Mouse (Mus musculus): ENCODE measurements at regions not wholly inside any gene's neighbourhood (a gene's known extent, or its start where the extent isn't known, plus 50 kb on each side); places are given as distances from the start of the nearest gene placed in this dataset.

- WGBS, result 61% methylated on average over 6 of the region's 6 CpGs
Measured at GRCm38 (mm10) chr14:86070313-86071100, 1070.5 kb downstream of the Diaph3 start.

GRCm38 (mm10) chr14:86069329-86069728 lies 1071.7 kb downstream of the Diaph3 start:
- Histone ChIP-seq H3K79me2 (replicated peaks; ENCODE audit: control insufficient read depth, insufficient read depth, low read length) (no peaks in the 10 kb centered on the region), H3K9ac (ENCODE audit: low read depth, low read length) (no peak overlapping the region), H3K27me3 (ENCODE audit: control insufficient read depth, insufficient read depth, low read length) (no peaks in the 10 kb centered on the region), H3K4me1 (ENCODE audit: control insufficient read depth, insufficient read depth, low read length) (no peaks in the 10 kb centered on the region; the same call in 1 of the 2 replicates), H3K27ac (no peak overlapping the region), H3K4me3 (no peak overlapping the region), H3K36me3 (ENCODE audit: control insufficient read depth, insufficient read depth, low read length) (no peaks in the 10 kb centered on the region)
- TF ChIP-seq POLR2A (IDR thresholded peaks at IDR 0.05; ENCODE audit: insufficient read depth, low read depth, low read length) (no peak), CTCF (IDR thresholded peaks at IDR 0.05) (no peak), EP300 (IDR thresholded peaks at IDR 0.05; ENCODE audit: insufficient read depth, low read depth, low read length) (no peak)
- DNase-seq, result no peak
- WGBS, result 54% methylated on average over 1 of the region's 1 CpGs
- intact Hi-C loops (cut with DNase I), result no loop called here

More at GRCm38 (mm10) chr14:86070313-86071100, 1070.5 kb downstream of the Diaph3 start:
- intact Hi-C loops (cut with DNase I), result no loop called here
- Histone ChIP-seq H3K9ac (ENCODE audit: low read depth, low read length) (no peak overlapping the region), H3K36me3 (ENCODE audit: control insufficient read depth, insufficient read depth, low read length) (no peaks in the 10 kb centered on the region), H3K27me3 (ENCODE audit: control insufficient read depth, insufficient read depth, low read length) (no peaks in the 10 kb centered on the region), H3K4me3 (no peak overlapping the region), H3K79me2 (replicated peaks; ENCODE audit: control insufficient read depth, insufficient read depth, low read length) (no peaks in the 10 kb centered on the region), H3K27ac (no peak overlapping the region), H3K4me1 (ENCODE audit: control insufficient read depth, insufficient read depth, low read length) (no peaks in the 10 kb centered on the region; the same call in 1 of the 2 replicates)
- no peak for TF ChIP-seq POLR2A (IDR thresholded peaks at IDR 0.05; ENCODE audit: insufficient read depth, low read depth, low read length)
- TF ChIP-seq EP300 (IDR thresholded peaks at IDR 0.05; ENCODE audit: insufficient read depth, low read depth, low read length), result no peak
- TF ChIP-seq CTCF (IDR thresholded peaks at IDR 0.05), result no peak
- no peak for DNase-seq

- WGBS, result 93% methylated on average over 1 of the region's 1 CpGs
Measured at GRCm38 (mm10) chr14:86067743-86068142, 1073.3 kb downstream of the Diaph3 start.

DNA sequence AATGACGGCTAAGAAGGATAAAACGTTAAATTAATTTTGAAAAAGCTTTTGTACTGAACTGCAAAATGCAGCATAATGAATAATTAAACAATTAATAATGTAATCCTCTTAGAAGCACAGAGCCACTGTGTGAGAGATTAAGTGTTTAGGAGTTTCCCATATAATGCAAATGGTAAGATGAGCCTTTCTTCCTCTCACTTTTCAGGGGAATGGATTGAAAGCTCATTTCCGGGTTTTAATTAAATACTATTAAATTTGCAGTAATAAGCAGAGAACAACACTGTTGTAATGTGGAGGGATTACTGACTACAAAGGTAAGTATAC lies 1077.5 kb downstream of the Diaph3 start:
- no peak for DNase-seq
- intact Hi-C loops (cut with DNase I), result no loop called here
- H3K9ac ChIP-seq (ENCODE audit: low read depth, low read length), result no peak overlapping the region
- 88% methylated on average over 3 of the region's 3 CpGs for WGBS
- no peak overlapping the region for H3K27ac ChIP-seq
- no peak overlapping the region for H3K4me3 ChIP-seq
- no peak for TF ChIP-seq EP300 (IDR thresholded peaks at IDR 0.05; ENCODE audit: insufficient read depth, low read depth, low read length)
- no peak for TF ChIP-seq POLR2A (IDR thresholded peaks at IDR 0.05; ENCODE audit: insufficient read depth, low read depth, low read length)
- no peak for TF ChIP-seq CTCF (IDR thresholded peaks at IDR 0.05)
- H3K27me3 ChIP-seq (ENCODE audit: control insufficient read depth, insufficient read depth, low read length), result no peaks in the 10 kb centered on the region
- H3K36me3 ChIP-seq (ENCODE audit: control insufficient read depth, insufficient read depth, low read length), result no peaks in the 10 kb centered on the region
- no peaks in the 10 kb centered on the region for H3K4me1 ChIP-seq (ENCODE audit: control insufficient read depth, insufficient read depth, low read length)
- no peaks in the 10 kb centered on the region for H3K79me2 ChIP-seq (replicated peaks; ENCODE audit: control insufficient read depth, insufficient read depth, low read length)

More at GRCm38 (mm10) chr14:86067743-86068142, 1073.3 kb downstream of the Diaph3 start:
- intact Hi-C loops (cut with DNase I), result no loop called here
- Histone ChIP-seq H3K4me3 (no peak overlapping the region), H3K27me3 (ENCODE audit: control insufficient read depth, insufficient read depth, low read length) (no peaks in the 10 kb centered on the region), H3K9ac (ENCODE audit: low read depth, low read length) (no peak overlapping the region), H3K4me1 (ENCODE audit: control insufficient read depth, insufficient read depth, low read length) (no peaks in the 10 kb centered on the region; the same call in 1 of the 2 replicates), H3K79me2 (replicated peaks; ENCODE audit: control insufficient read depth, insufficient read depth, low read length) (no peaks in the 10 kb centered on the region), H3K36me3 (ENCODE audit: control insufficient read depth, insufficient read depth, low read length) (no peaks in the 10 kb centered on the region), H3K27ac (no peak overlapping the region)
- no peak for DNase-seq
- TF ChIP-seq CTCF (IDR thresholded peaks at IDR 0.05) (no peak), EP300 (IDR thresholded peaks at IDR 0.05; ENCODE audit: insufficient read depth, low read depth, low read length) (no peak), POLR2A (IDR thresholded peaks at IDR 0.05; ENCODE audit: insufficient read depth, low read depth, low read length) (no peak)

DNA sequence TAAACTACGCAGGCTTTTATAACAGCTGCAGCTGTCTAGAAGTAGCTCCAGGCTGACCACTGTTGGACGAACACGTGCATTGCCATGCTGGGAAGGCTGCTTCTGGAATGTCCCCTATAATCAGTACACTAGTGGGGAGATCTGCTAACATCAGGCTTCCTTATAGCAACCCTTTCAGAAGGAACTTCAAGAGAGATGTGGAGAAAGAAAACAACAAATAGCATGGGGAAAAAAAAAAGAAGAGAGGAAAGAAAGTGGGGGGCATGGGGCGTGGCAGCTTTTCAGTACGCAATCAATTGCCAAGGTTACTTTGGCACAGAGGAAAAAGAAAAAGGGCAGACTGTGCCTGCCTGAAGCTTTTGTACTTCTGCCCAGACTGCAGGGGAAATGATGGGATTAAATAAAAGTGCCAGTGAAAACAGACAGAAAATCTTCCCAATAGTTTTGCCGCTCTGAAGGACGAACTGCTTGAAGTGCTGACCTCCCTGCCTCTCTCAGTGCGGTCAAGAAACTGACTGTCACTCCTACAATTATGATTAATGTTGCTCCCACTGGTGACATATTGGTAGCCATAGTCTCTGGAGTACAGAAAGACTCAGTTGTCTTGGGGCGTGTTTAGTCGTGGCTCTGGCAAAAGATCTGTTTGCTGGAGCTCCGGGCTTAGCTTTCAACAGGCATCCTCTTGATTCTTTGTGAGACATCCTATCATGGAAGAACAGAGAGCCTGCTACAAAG lies 1078.0 kb downstream of the Diaph3 start:
- Histone ChIP-seq H3K4me3 (no peak overlapping the region), H3K9ac (ENCODE audit: low read depth, low read length) (no peak overlapping the region), H3K27me3 (ENCODE audit: control insufficient read depth, insufficient read depth, low read length) (no peaks in the 10 kb centered on the region), H3K27ac (no peak overlapping the region), H3K79me2 (replicated peaks; ENCODE audit: control insufficient read depth, insufficient read depth, low read length) (no peaks in the 10 kb centered on the region), H3K4me1 (ENCODE audit: control insufficient read depth, insufficient read depth, low read length) (no peaks in the 10 kb centered on the region), H3K36me3 (ENCODE audit: control insufficient read depth, insufficient read depth, low read length) (no peaks in the 10 kb centered on the region)
- intact Hi-C loops (cut with DNase I), result no loop called here
- TF ChIP-seq CTCF (IDR thresholded peaks at IDR 0.05) (no peak), POLR2A (IDR thresholded peaks at IDR 0.05; ENCODE audit: insufficient read depth, low read depth, low read length) (no peak), EP300 (IDR thresholded peaks at IDR 0.05; ENCODE audit: insufficient read depth, low read depth, low read length) (no peak)
- 78% methylated on average over 11 of the region's 11 CpGs for WGBS
- no peak for DNase-seq

DNA sequence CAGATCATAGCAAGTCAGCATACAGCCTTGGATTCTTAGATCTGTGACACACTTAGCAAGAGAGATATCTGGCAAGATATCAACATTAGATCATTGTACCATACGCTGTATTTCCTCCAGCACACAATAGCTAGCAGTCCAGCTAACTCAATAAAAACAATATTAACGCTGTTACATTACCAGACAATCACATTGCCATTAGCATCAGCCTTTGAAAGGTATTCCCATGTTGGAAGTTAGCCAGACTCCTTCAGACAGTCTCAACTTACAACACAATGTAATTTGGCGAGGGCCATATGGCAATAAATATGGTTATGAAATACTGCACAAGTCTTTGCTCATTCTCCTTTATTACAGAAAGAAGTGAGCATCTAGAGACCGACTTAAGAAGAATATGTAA lies 1084.0 kb downstream of the Diaph3 start:
- H3K4me1 ChIP-seq (ENCODE audit: control insufficient read depth, insufficient read depth, low read length), result no peaks in the 10 kb centered on the region
- no peak overlapping the region for H3K4me3 ChIP-seq
- H3K36me3 ChIP-seq (ENCODE audit: control insufficient read depth, insufficient read depth, low read length), result no peaks in the 10 kb centered on the region
- H3K9ac ChIP-seq (ENCODE audit: low read depth, low read length), result no peak overlapping the region
- DNase-seq, result no peak
- no peaks in the 10 kb centered on the region for H3K79me2 ChIP-seq (replicated peaks; ENCODE audit: control insufficient read depth, insufficient read depth, low read length)
- WGBS, result 53% methylated on average over 4 of the region's 4 CpGs
- TF ChIP-seq CTCF (IDR thresholded peaks at IDR 0.05), result no peak
- TF ChIP-seq EP300 (IDR thresholded peaks at IDR 0.05; ENCODE audit: insufficient read depth, low read depth, low read length), result no peak
- no peak for TF ChIP-seq POLR2A (IDR thresholded peaks at IDR 0.05; ENCODE audit: insufficient read depth, low read depth, low read length)
- intact Hi-C loops (cut with DNase I), result no loop called here
- H3K27ac ChIP-seq, result no peak overlapping the region
- H3K27me3 ChIP-seq (ENCODE audit: control insufficient read depth, insufficient read depth, low read length), result no peaks in the 10 kb centered on the region

Measured in heart, adult 2 months (tissue).